Mouse (Mus musculus) E14TG2a.4 (cell line): Measurements from ENCODE around the gene Fam84b.

Source experiments
- CTCF ChIP-seq: conservative IDR thresholded peaks from 2 replicates; pipeline ENCODE4 v1.5.1; 2014; ENCODE audit warnings: low read length
- NANOG ChIP-seq: IDR thresholded peaks from 2 replicates; pipeline ENCODE4 v1.6.1; 2014; ENCODE audit warnings: borderline replicate concordance, low read length, mixed read lengths
- POU5F1 ChIP-seq: IDR thresholded peaks from 2 replicates; pipeline ENCODE4 v1.6.1; 2014; ENCODE audit warnings: low read length, borderline replicate concordance

DNA sequence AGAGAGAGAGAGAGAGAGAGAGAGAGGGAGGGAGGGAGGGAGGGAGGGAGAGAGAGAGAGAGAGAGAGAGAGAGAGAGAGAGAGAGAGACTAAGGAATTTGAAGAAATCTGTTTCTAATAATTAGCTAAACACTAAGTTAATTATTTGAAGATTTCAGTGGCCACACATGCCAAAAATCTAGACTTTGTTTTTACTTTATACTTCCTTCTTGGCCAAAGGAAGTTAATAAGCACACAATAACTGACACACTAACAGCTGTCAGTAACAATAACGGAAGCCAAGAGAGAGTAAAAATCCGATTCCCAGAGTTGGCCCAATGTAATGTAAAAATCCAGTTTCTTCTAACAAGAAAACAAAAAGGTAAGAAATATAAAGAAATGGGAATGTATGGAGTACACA, 69.8 kb downstream of the Fam84b start:
- TF ChIP-seq CTCF (no peak), POU5F1 (no peak), NANOG (no peak)
